Mouse (Mus musculus) CH12.LX (cell line): ENCODE results near the gene Colq. TPM values are rescaled to one million over a fixed set of nuclear protein-coding genes. Genes with fewer than 3 reads are reported as not detected.
A peak's percentile ranks its signal among the peaks of the same experiment; 100 is the strongest.
"Not testable (repeated sequence)": the region's sequence is repeated elsewhere in the genome, so short reads cannot be mapped to it uniquely, and the experiment has no call there.

ENCODE experiments used
- DNase-seq: peaks from one replicate; pipeline ENCODE4 v3.0.0-alpha.2; 2013; ENCODE audit errors: extremely low read depth
- H3K27ac ChIP-seq: 2 replicates; pipeline ENCODE4 v1.5.1; 2012; ENCODE audit warnings: low read depth, mild to moderate bottlenecking, control low read depth, moderate library complexity; ENCODE audit not compliant: insufficient read depth
- H3K27me3 ChIP-seq: replicated peaks from 2 replicates; pipeline ENCODE3; 2012; ENCODE audit warnings: inconsistent platforms
- H3K36me3 ChIP-seq, 2 experiments: replicated peaks in 1 of 2; 2 replicates each; pipeline versions ENCODE3 to v1.6.1; 2012; ENCODE audit warnings: inconsistent platforms in 1 of 2, low read length in 1 of 2, mild to moderate bottlenecking in 1 of 2, mixed read lengths in 1 of 2, moderate library complexity in 1 of 2; ENCODE audit not compliant: control insufficient read depth in 1 of 2, insufficient read depth in 1 of 2
- H3K4me1 ChIP-seq, 2 experiments: 2 replicates each; pipeline ENCODE4 v1.6.1; 2012; ENCODE audit warnings: inconsistent platforms in 1 of 2, moderate library complexity in 1 of 2; ENCODE audit not compliant: insufficient read depth in 2 of 2, control insufficient read depth in 1 of 2
- H3K4me2 ChIP-seq: 2 replicates; pipeline ENCODE4 v1.6.1; 2012; ENCODE audit warnings: low read depth, mild to moderate bottlenecking, control low read depth; ENCODE audit not compliant: poor library complexity, insufficient read depth, severe bottlenecking
- H3K4me3 ChIP-seq, 3 experiments: fragments of 150-350 bp in 1 of 3; sonication (generic) in 1 of 3; replicated peaks in 1 of 3; 2 replicates each; pipeline versions ENCODE3 to v1.5.1; 2011 to 2012; ENCODE audit warnings: low read depth in 2 of 3, low read length in 2 of 3, mild to moderate bottlenecking in 2 of 3, moderate library complexity in 2 of 3, control low read depth in 1 of 3, improper control_type of control experiment in 1 of 3, inconsistent platforms in 1 of 3, mixed read lengths in 1 of 3; ENCODE audit not compliant: poor library complexity in 1 of 3
- H3K79me2 ChIP-seq: replicated peaks from 2 replicates; pipeline ENCODE4 v1.6.1; 2012; ENCODE audit warnings: mild to moderate bottlenecking, moderate library complexity; ENCODE audit not compliant: control insufficient read depth, poor library complexity, insufficient read depth, severe bottlenecking; ENCODE audit errors: extremely low read depth
- H3K9ac ChIP-seq: 2 replicates; pipeline ENCODE4 v1.6.1; 2012; ENCODE audit warnings: low read depth, mild to moderate bottlenecking, control low read depth, moderate library complexity; ENCODE audit not compliant: insufficient read depth
- H3K9me3 ChIP-seq: replicated peaks from 2 replicates; pipeline ENCODE3; 2012; ENCODE audit warnings: low read length, inconsistent platforms, mixed read lengths
- BHLHE40 ChIP-seq: IDR thresholded peaks from 2 replicates; pipeline ENCODE4 v1.6.1; 2011; ENCODE audit warnings: mild to moderate bottlenecking, low read depth, low read length, improper control_type of control experiment
- CHD2 ChIP-seq: IDR thresholded peaks from 2 replicates; pipeline ENCODE4 v1.6.1; 2011; ENCODE audit warnings: low read length, improper control_type of control experiment
- CTCF ChIP-seq, 2 experiments: IDR thresholded peaks in 1 of 2; conservative IDR thresholded peaks in 1 of 2; 2 replicates each; pipeline ENCODE4 v1.5.1; 2011 to 2012; ENCODE audit warnings: low read depth in 2 of 2, low read length in 2 of 2, improper control_type of control experiment in 1 of 2, inconsistent platforms in 1 of 2, mild to moderate bottlenecking in 1 of 2, moderate library complexity in 1 of 2
- ETS1 ChIP-seq: conservative IDR thresholded peaks from 2 replicates; pipeline ENCODE4 v1.6.1; 2012; ENCODE audit warnings: low read depth, mild to moderate bottlenecking, inconsistent platforms, low read length, improper control_type of control experiment, moderate library complexity
- HCFC1 ChIP-seq: IDR thresholded peaks from 2 replicates; pipeline ENCODE4 v1.6.1; 2012; ENCODE audit warnings: low read depth, mild to moderate bottlenecking, inconsistent platforms, low read length, improper control_type of control experiment
- IRF4 ChIP-seq: IDR thresholded peaks from 2 replicates; pipeline ENCODE4 v1.6.1; 2014; ENCODE audit warnings: low read depth, mild to moderate bottlenecking, inconsistent platforms, low read length, improper control_type of control experiment
- JUN ChIP-seq: IDR thresholded peaks from 2 replicates; pipeline ENCODE4 v1.6.1; 2011; ENCODE audit warnings: low read depth, mild to moderate bottlenecking, low read length, improper control_type of control experiment, moderate library complexity; ENCODE audit not compliant: insufficient read depth
- JUND ChIP-seq: conservative IDR thresholded peaks from 2 replicates; pipeline ENCODE4 v1.6.1; 2011; ENCODE audit warnings: low read depth, low read length, improper control_type of control experiment
- MAX ChIP-seq: IDR thresholded peaks from 2 replicates; pipeline ENCODE4 v1.6.1; 2011; ENCODE audit warnings: low read length, improper control_type of control experiment
- MAZ ChIP-seq: IDR thresholded peaks from 2 replicates; pipeline ENCODE4 v1.6.1; 2012; ENCODE audit warnings: low read depth, mild to moderate bottlenecking, inconsistent platforms, low read length, improper control_type of control experiment, moderate library complexity
- MYC ChIP-seq: IDR thresholded peaks from 2 replicates; pipeline ENCODE4 v1.6.1; 2011; ENCODE audit warnings: low read depth, mild to moderate bottlenecking, improper control_type of control experiment, low read length
- NRF1 ChIP-seq: IDR thresholded peaks from 2 replicates; pipeline ENCODE4 v1.6.1; 2014; ENCODE audit warnings: low read depth, mild to moderate bottlenecking, inconsistent platforms, low read length, improper control_type of control experiment, moderate library complexity
- PAX5 ChIP-seq: IDR thresholded peaks from 2 replicates; pipeline ENCODE4 v1.6.1; 2012; ENCODE audit warnings: low read length, inconsistent platforms, mixed read lengths
- POLR2A ChIP-seq: IDR thresholded peaks from 2 replicates; pipeline ENCODE4 v1.6.1; 2011; ENCODE audit warnings: low read depth, mild to moderate bottlenecking, improper control_type of control experiment, low read length
- POLR2AphosphoS2 ChIP-seq: IDR thresholded peaks from 2 replicates; pipeline ENCODE4 v1.6.1; 2011; ENCODE audit warnings: low read depth, low read length, improper control_type of control experiment
- RCOR1 ChIP-seq: conservative IDR thresholded peaks from 2 replicates; pipeline ENCODE4 v1.6.1; 2012; ENCODE audit warnings: low read depth, mild to moderate bottlenecking, inconsistent platforms, low read length, improper control_type of control experiment
- SIN3A ChIP-seq: IDR thresholded peaks from 2 replicates; pipeline ENCODE4 v1.6.1; 2012; ENCODE audit warnings: low read length, improper control_type of control experiment, inconsistent platforms
- SMC3 ChIP-seq: IDR thresholded peaks from 2 replicates; pipeline ENCODE4 v1.6.1; 2011; ENCODE audit warnings: low read depth, low read length, improper control_type of control experiment
- UBTF ChIP-seq: IDR thresholded peaks from 2 replicates; pipeline ENCODE4 v1.6.1; 2012; ENCODE audit warnings: low read depth, mild to moderate bottlenecking, inconsistent platforms, low read length, improper control_type of control experiment, moderate library complexity
- USF1 ChIP-seq: IDR thresholded peaks from 2 replicates; pipeline ENCODE4 v1.6.1; 2014; ENCODE audit warnings: low read depth, mild to moderate bottlenecking, inconsistent platforms, low read length, improper control_type of control experiment
- ZC3H11A ChIP-seq: IDR thresholded peaks from 2 replicates; pipeline ENCODE4 v1.6.1; 2012; ENCODE audit warnings: low read depth, mild to moderate bottlenecking, inconsistent platforms, low read length, improper control_type of control experiment
- dilution Hi-C: fragments of 300-500 bp; cut with MboI; formaldehyde crosslinking; loops from 2 replicates; pipeline ENCODE4 v1.14.3; 2020; ENCODE audit warnings: low sequenced_read_pairs; ENCODE audit not compliant: extremely low pct_unique_long_range_greater_than_20kb, extremely low pct_ligation_motif_present
- in situ Hi-C: fragments of 300-500 bp; cut with MboI; formaldehyde crosslinking; loops from 3 replicates; pipeline ENCODE4 v1.14.3; 2019; ENCODE audit warnings: low sequenced_read_pairs, low pct_ligation_motif_present, low pct_unique_long_range_greater_than_20kb, mixed read lengths
- polyA plus RNA-seq: library from polyadenylated mRNA; unstranded; fragments of >175 nt; gene quantifications from 2 replicates; pipeline ENCODE4 v1.2.1, GENCODE M21; 2012; ENCODE audit warnings: low read depth; ENCODE audit not compliant: insufficient read length
- total RNA-seq, 2 experiments: library from RNA; depleted of rRNA; stranded (reverse); fragments of 300-350 nt in 1 of 2; fragments of >200 nt in 1 of 2; gene quantifications; 2 replicates each; pipeline ENCODE4 v1.2.3; 2012 to 2014

Colq gene
- total and polyA plus RNA-seq, 3 experiments = 1.7 to 4.6 (median 4.2) TPM

DNA sequence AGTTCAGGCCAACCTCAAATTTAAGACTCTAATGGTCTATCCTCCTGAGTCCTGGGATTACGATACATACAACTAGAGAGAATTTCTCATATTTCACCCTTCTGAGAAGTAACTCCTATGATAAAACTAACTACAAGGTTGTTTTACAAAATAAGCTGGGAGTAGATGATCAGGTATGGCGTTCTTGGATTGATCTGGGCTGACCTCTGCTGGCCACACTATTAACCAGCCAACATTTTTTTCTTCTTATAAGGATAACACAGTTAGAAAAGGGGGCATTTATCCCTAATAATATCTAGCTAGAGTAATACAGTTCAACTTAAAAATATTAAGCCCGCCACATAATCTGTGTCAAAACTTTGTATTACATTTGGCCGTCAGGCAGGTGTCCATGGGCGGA lies 13.8 kb upstream of the Colq start (continued):
- no peak for TF ChIP-seq RCOR1
- TF ChIP-seq HCFC1 = no peak
- TF ChIP-seq MAX = no peak
- TF ChIP-seq MAZ = no peak
- no peak for TF ChIP-seq BHLHE40
- TF ChIP-seq JUN = no peak
- no peak for TF ChIP-seq POLR2AphosphoS2
- TF ChIP-seq IRF4 = no peak
- TF ChIP-seq SMC3 = peak; percentile 76
- TF ChIP-seq PAX5 = no peak
- peak; percentile 60 for TF ChIP-seq ZC3H11A
- TF ChIP-seq CTCF (conservative IDR thresholded peaks at IDR 0.05 in 1 of 2, IDR thresholded peaks at IDR 0.05 in 1 of 2; ENCODE audit: low read depth in 2 of 2, low read length in 2 of 2) = peak; percentile 17 to 81; a peak in 2 of 4 replicates
- no peak for TF ChIP-seq UBTF
- TF ChIP-seq ETS1 = no peak
- no peak for TF ChIP-seq CHD2
- no peak for TF ChIP-seq USF1
- TF ChIP-seq POLR2A = no peak
- TF ChIP-seq JUND = no peak

DNA sequence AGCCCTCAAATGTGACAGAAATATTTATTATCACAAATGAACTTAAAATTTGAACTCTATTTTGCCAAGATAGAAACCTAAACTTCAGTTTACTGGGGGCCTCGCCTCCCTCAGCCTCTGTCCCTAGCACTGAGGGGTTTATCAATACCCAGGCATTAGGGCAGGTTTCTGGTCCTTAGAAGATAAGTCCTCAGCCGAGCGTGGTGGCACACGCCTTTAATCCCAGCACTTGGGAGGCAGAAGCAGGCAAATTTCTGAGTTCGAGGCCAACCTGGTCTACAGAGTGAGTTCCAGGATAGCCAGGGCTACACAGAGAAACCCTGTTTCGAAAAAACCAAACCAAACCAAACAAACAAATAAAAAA lies 11.5 kb upstream of the Colq start:
- H3K9ac ChIP-seq, H3K9me3 ChIP-seq, dilution Hi-C loops, H3K79me2 ChIP-seq, H3K4me2 ChIP-seq, H3K27ac ChIP-seq, in situ Hi-C loops, H3K36me3 ChIP-seq, H3K27me3 ChIP-seq, DNase-seq, H3K4me3 ChIP-seq: not testable (repeated sequence)
- peaks cover 5 to 12% of the 10 kb centered on the region in 2 experiments; a peak in 3 of 4 replicates for H3K4me1 ChIP-seq

DNA sequence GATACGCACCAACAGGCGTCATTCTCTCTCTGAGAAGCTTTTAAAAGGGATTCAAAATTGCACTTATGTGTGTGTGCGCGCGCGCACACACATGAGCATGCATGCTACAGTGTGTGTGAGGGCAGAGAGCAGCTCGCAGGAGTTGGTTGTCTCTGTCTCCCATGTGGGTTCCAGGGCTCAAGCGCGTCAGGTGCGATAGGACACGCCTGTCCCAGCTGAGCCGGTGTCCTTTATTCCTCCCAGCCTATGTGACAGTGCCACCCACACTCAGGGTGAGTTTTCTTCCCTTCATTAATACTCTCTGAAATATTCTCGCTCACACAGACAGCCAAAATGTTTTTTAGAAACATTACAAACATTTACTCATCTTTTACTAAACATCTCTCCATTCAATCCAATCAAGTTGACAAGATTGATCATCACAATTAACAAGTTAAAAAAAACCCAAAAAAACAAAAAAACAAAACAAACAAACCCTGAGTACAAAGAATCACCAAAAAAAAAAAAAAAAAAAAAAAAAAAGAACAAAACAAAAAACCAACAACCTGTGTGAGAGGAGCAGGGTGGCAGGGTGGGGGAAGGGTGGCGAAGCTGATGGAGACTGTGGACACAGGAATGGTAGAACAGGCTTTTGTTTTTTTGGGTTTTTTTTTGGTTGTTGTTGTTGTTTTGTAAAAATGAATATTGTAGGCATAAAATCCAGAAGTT lies 10.9 kb upstream of the Colq start:
- dilution Hi-C loops = no loop called here
- no peak for DNase-seq

More for the DNA sequence above, 10.9 kb upstream of the Colq start:
- peaks cover 0 to 4% of the 10 kb centered on the region in 2 experiments for H3K36me3 ChIP-seq
- H3K4me3 ChIP-seq = no peak overlapping the region
- no peaks in the 10 kb centered on the region for H3K27me3 ChIP-seq
- TF ChIP-seq CTCF (conservative IDR thresholded peaks at IDR 0.05 in 1 of 2, IDR thresholded peaks at IDR 0.05 in 1 of 2; ENCODE audit: low read depth in 2 of 2, low read length in 2 of 2) = no peak
- no peak for TF ChIP-seq SIN3A
- no peak for TF ChIP-seq CHD2
- TF ChIP-seq NRF1 = no peak
- no peak for TF ChIP-seq MYC
- TF ChIP-seq PAX5 = no peak
- no peak overlapping the region for H3K9ac ChIP-seq
- in situ Hi-C loops = no loop called here
- H3K79me2 ChIP-seq = no peaks in the 10 kb centered on the region
- peaks cover 7 to 17% of the 10 kb centered on the region in 2 experiments; a peak in 3 of 4 replicates for H3K4me1 ChIP-seq
- H3K9me3 ChIP-seq = no peaks in the 10 kb centered on the region
- no peak overlapping the region for H3K4me2 ChIP-seq
- no peak overlapping the region for H3K27ac ChIP-seq
